Mouse (Mus musculus): ENCODE measurements around the gene Krt24. TPM values are rescaled to one million over a fixed set of nuclear protein-coding genes. Genes with fewer than 3 reads are reported as not detected.

Gene Krt24
- 0.15 TPM in 1 of 2 replicates, not detected in the other for polyA plus RNA-seq (2012; rRNA removed)

- Histone ChIP-seq H3K4me3 (ENCODE audit: control insufficient read depth, low read depth, low read length) (no peak within 1 kb of the TSS), H3K36me3 (ENCODE audit: control insufficient read depth, insufficient read depth, low read length) (no peaks in the 10 kb centered on the region), H3K27ac (ENCODE audit: control insufficient read depth, insufficient read depth, low read depth, low read length) (no peak within 1 kb of the TSS), H3K4me1 (ENCODE audit: control insufficient read depth, insufficient read depth, low read length) (no peaks in the 10 kb centered on the region), H3K27me3 (ENCODE audit: control insufficient read depth, insufficient read depth, low read length) (no peaks in the 10 kb centered on the region)
- TF ChIP-seq POLR2A (IDR thresholded peaks at IDR 0.05; ENCODE audit: control insufficient read depth, low read depth, low read length): no peak
- no peak for TF ChIP-seq CTCF (IDR thresholded peaks at IDR 0.05; ENCODE audit: control insufficient read depth, insufficient read depth, insufficient replicate concordance, low read depth, low read length)
Observed at GRCm38 (mm10) chr11:99284833-99285312, at the start of gene Krt24. TSS of gene Krt24 (minus strand) at chr11:99285262.

GRCm38 (mm10) chr11:99333426-99333825 lies 48.4 kb upstream of the Krt24 start:
- H3K27ac ChIP-seq (ENCODE audit: control insufficient read depth, insufficient read depth, low read depth, low read length): no peak overlapping the region
- peaks cover 6% of the 10 kb centered on the region for H3K4me1 ChIP-seq (ENCODE audit: control insufficient read depth, insufficient read depth, low read length)
- H3K36me3 ChIP-seq (ENCODE audit: control insufficient read depth, insufficient read depth, low read length): no peaks in the 10 kb centered on the region
- H3K27me3 ChIP-seq (ENCODE audit: control insufficient read depth, insufficient read depth, low read length): no peaks in the 10 kb centered on the region
- TF ChIP-seq CTCF (IDR thresholded peaks at IDR 0.05; ENCODE audit: control insufficient read depth, insufficient read depth, insufficient replicate concordance, low read depth, low read length) (no peak), POLR2A (IDR thresholded peaks at IDR 0.05; ENCODE audit: control insufficient read depth, low read depth, low read length) (no peak)
- no peak overlapping the region for H3K4me3 ChIP-seq (ENCODE audit: control insufficient read depth, low read depth, low read length)

GRCm38 (mm10) chr11:99329655-99330054 lies 44.6 kb upstream of the Krt24 start:
- no peaks in the 10 kb centered on the region for H3K27me3 ChIP-seq (ENCODE audit: control insufficient read depth, insufficient read depth, low read length)
- H3K27ac ChIP-seq (ENCODE audit: control insufficient read depth, insufficient read depth, low read depth, low read length): no peak overlapping the region
- TF ChIP-seq CTCF (IDR thresholded peaks at IDR 0.05; ENCODE audit: control insufficient read depth, insufficient read depth, insufficient replicate concordance, low read depth, low read length) (no peak), POLR2A (IDR thresholded peaks at IDR 0.05; ENCODE audit: control insufficient read depth, low read depth, low read length) (no peak)
- H3K36me3 ChIP-seq (ENCODE audit: control insufficient read depth, insufficient read depth, low read length): no peaks in the 10 kb centered on the region
- no peak overlapping the region for H3K4me3 ChIP-seq (ENCODE audit: control insufficient read depth, low read depth, low read length)
- H3K4me1 ChIP-seq (ENCODE audit: control insufficient read depth, insufficient read depth, low read length): no peaks in the 10 kb centered on the region

DNA sequence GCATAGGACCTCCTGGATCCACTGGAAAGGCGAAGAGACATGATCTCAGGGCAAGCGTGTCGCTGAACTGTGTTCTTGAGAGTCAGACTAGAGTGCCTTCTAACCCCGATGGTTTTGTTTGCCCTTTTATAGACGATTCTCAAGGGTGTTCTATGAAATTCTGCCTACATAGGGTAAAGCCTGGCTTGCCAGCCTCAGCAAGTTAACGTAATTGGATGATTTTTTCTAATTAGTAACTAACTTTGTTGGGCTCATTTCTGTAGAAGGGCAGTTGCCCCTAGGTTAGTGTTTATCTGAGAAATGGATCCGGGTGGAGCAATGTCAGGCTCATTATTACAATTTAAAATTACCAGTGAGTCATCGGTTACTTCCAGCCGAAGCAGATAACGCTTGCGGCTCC lies 37.8 kb upstream of the Krt24 start, which contains the start of gene Krt25:
Gene Krt25 (minus strand): TSS at position 101 of the 400 bp plus-strand sequence.
- H3K27me3 ChIP-seq (ENCODE audit: control insufficient read depth, insufficient read depth, low read length): no peaks in the 10 kb centered on the region
- no peak within 1 kb of the TSS for H3K27ac ChIP-seq (ENCODE audit: control insufficient read depth, insufficient read depth, low read depth, low read length)
- no peaks in the 10 kb centered on the region for H3K36me3 ChIP-seq (ENCODE audit: control insufficient read depth, insufficient read depth, low read length)
- no peak within 1 kb of the TSS for H3K4me3 ChIP-seq (ENCODE audit: control insufficient read depth, low read depth, low read length)
- TF ChIP-seq POLR2A (IDR thresholded peaks at IDR 0.05; ENCODE audit: control insufficient read depth, low read depth, low read length) (no peak), CTCF (IDR thresholded peaks at IDR 0.05; ENCODE audit: control insufficient read depth, insufficient read depth, insufficient replicate concordance, low read depth, low read length) (no peak)
- peaks cover 3% of the 10 kb centered on the region for H3K4me1 ChIP-seq (ENCODE audit: control insufficient read depth, insufficient read depth, low read length)

GRCm38 (mm10) chr11:99321094-99321493 lies 36.0 kb upstream of the Krt24 start:
- no peak for TF ChIP-seq CTCF (IDR thresholded peaks at IDR 0.05; ENCODE audit: control insufficient read depth, insufficient read depth, insufficient replicate concordance, low read depth, low read length)
- TF ChIP-seq POLR2A (IDR thresholded peaks at IDR 0.05; ENCODE audit: control insufficient read depth, low read depth, low read length): no peak
- no peak overlapping the region for H3K27ac ChIP-seq (ENCODE audit: control insufficient read depth, insufficient read depth, low read depth, low read length)
- H3K36me3 ChIP-seq (ENCODE audit: control insufficient read depth, insufficient read depth, low read length): no peaks in the 10 kb centered on the region

DNA sequence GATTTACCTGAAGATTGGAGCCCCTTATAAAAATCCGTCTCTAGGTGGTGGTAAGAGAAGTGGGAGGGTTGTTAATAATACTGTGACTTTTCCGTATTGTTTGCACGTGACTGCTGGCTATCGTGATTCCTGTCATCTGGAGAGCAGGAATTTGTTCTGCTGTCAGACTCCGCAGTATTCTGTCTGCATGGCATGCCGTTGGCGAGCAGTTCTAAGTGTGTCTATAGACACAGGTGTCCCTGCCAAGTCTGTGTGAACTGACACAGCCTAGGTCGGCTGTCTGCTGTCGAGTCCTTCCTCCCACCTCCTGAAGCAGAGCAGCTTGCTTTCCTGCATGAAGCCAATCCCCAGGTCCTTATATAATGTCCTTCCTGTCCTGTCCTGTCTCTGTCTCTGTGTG lies 34.1 kb upstream of the Krt24 start:
- Histone ChIP-seq H3K4me3 (ENCODE audit: control insufficient read depth, low read depth, low read length) (no peak overlapping the region), H3K36me3 (ENCODE audit: control insufficient read depth, insufficient read depth, low read length) (no peaks in the 10 kb centered on the region), H3K27ac (ENCODE audit: control insufficient read depth, insufficient read depth, low read depth, low read length) (no peak overlapping the region), H3K4me1 (ENCODE audit: control insufficient read depth, insufficient read depth, low read length) (peaks cover 3% of the 10 kb centered on the region), H3K27me3 (ENCODE audit: control insufficient read depth, insufficient read depth, low read length) (no peaks in the 10 kb centered on the region)
- no peak for TF ChIP-seq CTCF (IDR thresholded peaks at IDR 0.05; ENCODE audit: control insufficient read depth, insufficient read depth, insufficient replicate concordance, low read depth, low read length)
- TF ChIP-seq POLR2A (IDR thresholded peaks at IDR 0.05; ENCODE audit: control insufficient read depth, low read depth, low read length): no peak

More at GRCm38 (mm10) chr11:99321094-99321493, 36.0 kb upstream of the Krt24 start:
- H3K4me1 ChIP-seq (ENCODE audit: control insufficient read depth, insufficient read depth, low read length): peaks cover 3% of the 10 kb centered on the region
- no peak overlapping the region for H3K4me3 ChIP-seq (ENCODE audit: control insufficient read depth, low read depth, low read length)
- no peaks in the 10 kb centered on the region for H3K27me3 ChIP-seq (ENCODE audit: control insufficient read depth, insufficient read depth, low read length)

DNA sequence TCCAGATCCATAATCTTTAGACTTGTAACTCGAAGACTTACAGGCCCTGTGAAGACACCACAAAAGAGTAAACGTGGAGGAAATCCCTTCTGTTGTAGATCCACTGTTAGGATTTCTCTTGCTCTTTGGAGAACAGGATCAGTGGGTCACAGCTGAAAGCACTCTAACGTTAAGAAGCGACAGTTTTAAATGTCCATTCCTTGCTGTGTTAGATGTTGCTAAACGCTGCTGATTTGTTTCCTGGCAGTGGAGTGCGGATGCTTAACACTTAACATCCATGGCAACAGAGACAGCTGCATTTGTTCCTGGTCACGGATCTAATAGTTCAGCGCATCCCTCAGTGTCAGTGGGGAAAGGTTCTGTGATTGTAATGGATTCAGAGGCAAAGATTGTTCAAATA lies 31.5 kb upstream of the Krt24 start:
- H3K36me3 ChIP-seq (ENCODE audit: control insufficient read depth, insufficient read depth, low read length): no peaks in the 10 kb centered on the region
- no peaks in the 10 kb centered on the region for H3K27me3 ChIP-seq (ENCODE audit: control insufficient read depth, insufficient read depth, low read length)
- TF ChIP-seq CTCF (IDR thresholded peaks at IDR 0.05; ENCODE audit: control insufficient read depth, insufficient read depth, insufficient replicate concordance, low read depth, low read length): no peak
- no peak for TF ChIP-seq POLR2A (IDR thresholded peaks at IDR 0.05; ENCODE audit: control insufficient read depth, low read depth, low read length)
- H3K27ac ChIP-seq (ENCODE audit: control insufficient read depth, insufficient read depth, low read depth, low read length): no peak overlapping the region
- no peak overlapping the region for H3K4me3 ChIP-seq (ENCODE audit: control insufficient read depth, low read depth, low read length)
- peaks cover 3% of the 10 kb centered on the region for H3K4me1 ChIP-seq (ENCODE audit: control insufficient read depth, insufficient read depth, low read length)
